Mouse (Mus musculus) thymus, postnatal 0 days (tissue): Measurements from ENCODE around the gene Cox6a1. TPM values are rescaled to one million over a fixed set of nuclear protein-coding genes. Genes with fewer than 3 reads are reported as not detected.
A peak's percentile ranks its signal among the peaks of the same experiment; 100 is the strongest.

Source experiments
- DNase-seq: peaks from one replicate; pipeline ENCODE4 v3.0.0-alpha.2; 2015; ENCODE audit warnings: low spot score
- polyA plus RNA-seq: library from polyadenylated mRNA; unstranded; fragments of >200 nt; fragmentation: Nextera tagmentation; extraction: Ambion mirVana; gene quantifications from 2 replicates; pipeline ENCODE4 v1.2.1, GENCODE M21; 2015

The Cox6a1 gene
- polyA plus RNA-seq, 1 experiment from 2014 or later, result 1,056 TPM

GRCm38 (mm10) chr5:115301615-115302014 is 47.2 kb downstream of the Cox6a1 start:
- no peak for DNase-seq

GRCm38 (mm10) chr5:115300792-115301614 is 47.8 kb downstream of the Cox6a1 start, which contains the start of gene Dynll1:
Gene Dynll1, minus strand, starts transcription at chr5:115300999.
- DNase-seq, result peak; percentile 100

- DNase-seq, result peak; percentile 71
Measured at GRCm38 (mm10) chr5:115300035-115300744, 48.6 kb downstream of the Cox6a1 start.

- DNase-seq, result no peak
Measured at GRCm38 (mm10) chr5:115296347-115296746, 52.4 kb downstream of the Cox6a1 start.

Other genes with a start within 250 kb of the Cox6a1 start
- 51.6 and 58.6 TPM in 2 replicates for gene Acads, start 229.6 kb downstream of the Cox6a1 start, polyA plus RNA-seq
- gene Unc119b, start 214.0 kb downstream of the Cox6a1 start, polyA plus RNA-seq, result 25.0 and 27.5 TPM in 2 replicates
- 25.2 and 26.9 TPM in 2 replicates for gene Mlec, start 190.8 kb downstream of the Cox6a1 start, polyA plus RNA-seq
- gene Cabp1, start 154.6 kb downstream of the Cox6a1 start, polyA plus RNA-seq, result 0.99 and 1.4 TPM in 2 replicates
- 229 and 231 TPM in 2 replicates for gene Pop5, start 113.1 kb downstream of the Cox6a1 start, polyA plus RNA-seq
- gene Rnf10, start 76.1 kb downstream of the Cox6a1 start, polyA plus RNA-seq, result 88.3 and 98.7 TPM in 2 replicates
- 38.5 TPM in 2 replicates for gene Coq5, start 69.3 kb downstream of the Cox6a1 start, polyA plus RNA-seq
- 1,203 and 1,571 TPM in 2 replicates for gene Dynll1, start 48.0 kb downstream of the Cox6a1 start, polyA plus RNA-seq
- gene Srsf9, start 21.8 kb downstream of the Cox6a1 start, polyA plus RNA-seq, result 236 and 257 TPM in 2 replicates
- 11.6 and 12.5 TPM in 2 replicates for gene Gatc, start 7.8 kb downstream of the Cox6a1 start, polyA plus RNA-seq
- gene Triap1, start 7.8 kb downstream of the Cox6a1 start, polyA plus RNA-seq, result 64.6 and 65.2 TPM in 2 replicates
- 2.2 TPM in 2 replicates for gene Msi1, start 80.6 kb upstream of the Cox6a1 start, polyA plus RNA-seq
- 0.99 TPM in 2 replicates for gene Pla2g1b, start 117.3 kb upstream of the Cox6a1 start, polyA plus RNA-seq
- 17.0 and 17.3 TPM in 2 replicates for gene Sirt4, start 135.7 kb upstream of the Cox6a1 start, polyA plus RNA-seq
- gene Pxn, start 157.7 kb upstream of the Cox6a1 start, polyA plus RNA-seq, result 40.2 and 44.8 TPM in 2 replicates
- gene Rplp0, start 210.5 kb upstream of the Cox6a1 start, polyA plus RNA-seq, result 1,964 and 2,053 TPM in 2 replicates
- 19.9 and 21.5 TPM in 2 replicates for gene Gcn1l1, start 216.3 kb upstream of the Cox6a1 start, polyA plus RNA-seq